Mouse (Mus musculus) frontal cortex, postnatal 25 days (tissue): ENCODE data around the gene Ing2.

ENCODE experiments used
- DNase-seq, 2 experiments: peaks; one replicate each; pipeline ENCODE4 v3.0.0; 2022; ENCODE audit warnings: low spot score in 2 of 2

Ing2 gene

GRCm38 (mm10) chr8:47675786-47676185 is 430 bp upstream of the Ing2 start:
- no peak for DNase-seq

DNA sequence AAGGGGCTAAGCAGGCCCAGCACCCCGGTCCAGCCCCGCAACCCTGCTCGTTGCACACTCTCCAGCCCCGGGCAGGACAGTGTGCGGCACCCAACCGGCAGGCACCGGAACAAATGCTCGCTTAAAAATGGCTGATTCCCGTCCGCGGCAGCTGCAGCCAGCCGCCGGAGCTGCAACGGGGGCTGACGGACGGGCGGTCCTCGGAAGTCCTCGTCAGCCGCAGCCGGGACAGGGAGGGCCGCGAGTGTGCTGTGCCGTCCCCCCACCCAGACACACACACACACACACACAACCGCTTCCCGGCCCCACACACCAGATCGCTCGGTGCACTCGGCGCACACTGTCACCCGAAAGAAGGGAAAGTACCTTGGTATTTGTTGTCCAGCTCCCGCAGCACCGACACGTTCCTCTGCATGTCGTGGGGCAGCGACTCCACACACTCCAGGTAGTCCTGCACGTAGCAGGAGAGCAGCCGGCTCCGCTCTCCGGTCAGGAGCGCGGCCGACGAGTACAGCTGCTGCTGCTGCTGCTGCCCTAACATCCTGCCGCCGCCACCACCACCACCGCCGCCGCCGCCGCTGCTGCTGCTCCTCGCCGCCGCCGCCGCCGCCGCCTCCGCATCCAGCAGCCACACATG is 1.1 kb downstream of the Ing2 start:
- DNase-seq, result no peak

DNA sequence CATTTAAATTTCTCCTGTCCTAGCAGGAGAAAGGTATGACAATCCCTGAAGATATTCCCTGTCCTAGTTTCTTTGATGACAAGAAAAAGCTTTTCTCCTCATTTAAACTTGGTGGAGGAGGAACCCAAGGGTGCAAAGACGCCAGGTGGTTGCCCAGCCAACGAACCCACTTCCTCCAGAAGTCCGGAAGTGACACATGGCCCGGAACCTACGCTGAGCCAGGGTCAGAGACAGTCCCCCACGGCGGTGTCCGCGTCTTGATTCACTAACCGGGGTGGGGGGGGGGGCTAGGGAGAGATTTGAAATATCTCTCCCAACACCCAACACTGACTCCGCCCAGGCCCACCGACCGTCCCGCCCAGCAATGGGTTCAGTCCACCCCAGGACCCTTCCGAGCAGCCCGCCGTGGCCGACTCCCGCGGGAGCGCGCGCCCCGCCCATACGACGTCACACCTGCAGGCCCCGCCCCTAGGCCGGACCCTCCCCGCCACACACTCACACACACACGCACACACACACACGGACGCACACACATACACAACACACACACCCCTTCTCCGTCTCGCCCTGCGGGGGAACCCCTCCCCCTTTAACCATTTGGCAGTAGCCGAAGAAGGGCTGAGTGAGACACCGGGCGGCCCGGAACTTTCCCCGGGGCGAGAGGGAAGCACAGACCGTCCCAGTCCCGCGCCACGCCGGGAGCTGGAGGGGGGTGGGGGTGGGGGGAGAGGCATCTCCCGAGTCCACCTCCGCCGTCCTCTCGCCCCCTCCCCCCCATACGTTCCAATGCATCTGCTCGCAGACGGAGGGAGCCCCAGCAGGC is 1.8 kb downstream of the Ing2 start:
- peak; percentile 78 to 80 for DNase-seq

DNA sequence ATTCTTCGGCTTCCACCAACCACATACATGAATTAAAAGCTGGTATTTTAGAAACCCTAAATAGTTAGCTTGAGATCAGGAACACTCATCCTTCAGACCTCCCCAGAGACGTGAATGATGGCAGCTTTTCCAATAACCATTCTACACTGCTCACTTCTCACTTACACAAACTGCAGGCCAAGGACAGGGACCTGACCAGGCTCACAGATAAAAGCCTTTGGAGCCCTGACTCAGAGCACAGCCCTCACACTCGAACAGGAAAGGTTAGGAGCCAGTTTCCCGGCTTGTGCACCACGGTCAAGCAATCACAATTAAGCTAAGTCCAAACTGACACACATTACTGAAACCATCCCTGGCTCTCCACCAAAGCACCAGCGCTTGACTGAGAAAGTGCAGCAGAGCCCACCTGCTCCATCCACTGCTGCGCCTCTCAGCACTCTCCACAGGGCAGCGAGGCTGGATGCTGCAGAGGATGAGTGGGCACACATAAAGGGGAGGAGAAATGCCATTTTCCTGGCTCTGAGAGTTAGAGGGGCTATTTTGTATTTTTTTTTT is 11.0 kb downstream of the Ing2 start:
- no peak for DNase-seq

GRCm38 (mm10) chr8:47663201-47663600 is 12.2 kb downstream of the Ing2 start:
- DNase-seq, result no peak

GRCm38 (mm10) chr8:47662716-47663115 is 12.6 kb downstream of the Ing2 start:
- no peak for DNase-seq

DNA sequence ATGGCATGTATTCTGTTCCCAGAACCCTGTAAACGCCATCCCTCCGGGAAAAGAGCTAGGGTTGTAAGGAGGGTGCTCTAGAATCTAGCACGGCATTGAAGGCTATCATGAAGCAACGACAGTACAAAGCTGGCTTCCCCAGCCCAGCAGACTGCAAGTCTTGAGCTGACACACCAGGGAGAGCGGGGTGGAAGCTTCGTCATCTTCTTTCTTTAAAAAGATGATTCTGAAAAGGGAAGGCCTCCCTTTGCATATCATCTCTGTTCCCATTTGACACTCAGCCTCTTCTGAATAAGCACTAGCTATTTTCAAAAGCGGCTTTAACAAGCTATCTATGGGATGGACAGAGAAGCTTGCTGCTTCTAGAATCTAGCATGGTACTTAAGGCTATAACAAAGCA is 15.0 kb downstream of the Ing2 start:
- DNase-seq, result no peak

DNA sequence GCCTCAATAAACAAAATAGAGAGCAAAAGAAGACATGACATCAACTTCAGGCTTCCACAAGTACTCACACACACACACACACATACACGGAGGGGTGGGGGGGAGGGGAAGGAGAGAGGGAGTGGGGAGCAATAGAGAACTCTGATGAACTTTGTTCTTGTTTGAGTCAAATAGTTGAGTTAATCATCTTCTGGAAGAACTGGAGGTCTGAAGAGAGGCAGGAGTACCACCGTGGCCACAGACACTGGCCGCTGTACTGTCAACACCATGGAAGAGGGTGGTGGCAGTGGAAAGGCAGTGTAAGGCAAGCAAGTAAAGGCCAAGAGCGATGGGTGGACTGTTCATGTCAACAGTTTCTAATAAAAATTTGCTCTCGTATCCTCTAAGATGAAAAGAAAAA is 15.9 kb downstream of the Ing2 start:
- DNase-seq, result no peak

GRCm38 (mm10) chr8:47654406-47654805 is 20.9 kb downstream of the Ing2 start:
- DNase-seq, result no peak

DNA sequence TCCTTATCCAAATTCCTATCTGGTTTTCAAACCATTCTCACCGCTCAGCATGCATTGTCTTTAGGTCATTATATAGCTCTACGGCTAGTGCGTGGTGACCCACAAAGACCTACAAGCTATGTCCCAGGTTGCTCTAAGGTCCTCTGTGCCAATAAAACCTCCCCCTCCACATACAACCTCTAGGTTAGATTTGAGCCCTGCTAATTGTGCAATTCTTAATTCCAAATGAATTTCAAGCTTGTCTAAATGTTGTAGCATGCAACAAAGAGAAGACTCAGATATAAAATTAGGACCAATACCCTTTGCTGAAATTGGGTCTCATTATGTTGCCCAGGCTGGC is 22.6 kb downstream of the Ing2 start:
- DNase-seq, result no peak

DNA sequence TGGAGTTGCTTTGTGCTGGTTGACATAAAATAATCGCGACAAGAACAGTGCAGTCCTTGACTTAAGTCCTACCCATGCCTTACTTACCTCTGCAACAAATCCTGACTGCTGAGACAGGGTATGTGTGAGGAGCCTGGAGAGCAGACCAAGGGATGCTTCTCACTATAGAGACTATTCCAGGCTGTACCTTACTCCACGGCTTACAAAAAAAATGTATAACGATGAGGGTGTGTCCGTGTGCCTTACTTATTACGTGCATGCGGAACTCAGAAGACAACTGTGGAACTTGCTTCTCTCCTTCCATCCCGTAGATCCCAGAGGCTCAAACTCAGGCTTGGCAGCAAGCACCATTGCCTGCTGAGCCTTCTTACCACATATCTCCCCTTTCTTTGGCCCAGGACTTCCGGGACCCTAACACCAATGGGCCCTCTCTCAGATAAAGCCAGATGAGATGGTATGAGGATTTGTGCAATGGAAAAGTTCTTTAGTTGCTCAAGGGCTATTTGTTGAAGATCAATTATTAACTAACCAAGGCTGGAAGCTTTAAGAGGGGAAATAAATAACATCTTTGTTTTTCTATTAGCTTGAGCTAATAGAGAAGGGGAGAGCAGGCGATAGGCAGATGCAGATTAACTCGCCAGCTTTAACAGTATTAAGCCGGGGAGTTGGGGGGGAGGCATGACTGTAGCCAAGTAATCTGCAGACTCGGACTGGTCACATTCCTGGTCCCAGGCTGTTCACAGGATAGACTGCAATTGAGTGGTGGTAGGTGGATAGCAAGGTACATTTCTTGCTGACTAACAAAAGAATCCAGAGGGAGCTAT is 23.2 kb downstream of the Ing2 start:
- DNase-seq, result no peak

DNA sequence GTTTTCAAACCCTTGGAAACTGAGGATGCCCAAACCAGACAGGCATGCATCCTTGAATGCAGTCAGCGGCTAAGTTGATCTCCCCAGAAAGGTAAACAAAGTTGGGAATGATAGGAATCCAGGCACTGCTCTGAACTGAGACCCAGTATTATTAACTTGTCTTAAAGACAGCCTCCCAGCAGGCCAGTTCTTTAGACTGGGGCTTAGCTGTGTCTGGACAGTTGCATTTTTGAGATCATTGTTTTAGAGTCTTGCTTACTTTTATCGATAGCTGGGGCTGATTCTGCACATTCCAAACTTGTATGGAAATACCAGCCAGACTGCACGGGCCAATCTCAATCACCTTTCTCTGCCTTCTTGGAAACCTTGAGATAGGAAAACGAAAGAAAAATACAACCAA is 24.5 kb downstream of the Ing2 start:
- DNase-seq, result no peak

GRCm38 (mm10) chr8:47649551-47649950 is 25.8 kb downstream of the Ing2 start:
- DNase-seq, result no peak

DNA sequence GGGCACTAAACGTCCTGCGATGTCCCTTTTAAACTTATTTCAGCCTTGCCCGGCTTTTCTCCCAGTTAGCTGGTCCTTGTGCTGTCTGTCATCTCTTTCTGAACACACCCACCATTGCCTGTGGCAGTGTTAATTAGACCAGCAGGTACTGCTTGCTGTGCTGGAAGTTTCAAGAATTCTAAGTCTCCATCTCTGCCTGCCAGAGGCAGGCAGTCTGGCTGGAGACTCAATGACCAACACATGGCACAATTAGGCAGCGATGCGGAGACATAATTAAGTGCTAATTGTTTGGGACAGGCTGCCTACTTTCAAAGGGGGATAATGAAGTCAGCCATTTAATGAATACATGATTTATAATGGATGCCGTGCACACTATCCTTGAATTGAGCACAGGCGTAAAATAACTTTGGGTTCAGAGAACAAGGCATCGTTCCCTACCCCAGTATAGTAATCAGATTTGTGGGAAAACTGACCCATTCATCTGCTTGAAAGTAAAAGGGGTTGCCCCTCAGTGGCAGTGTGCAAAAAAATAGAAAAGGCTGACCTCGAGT is 32.8 kb downstream of the Ing2 start:
- DNase-seq, result no peak

DNA sequence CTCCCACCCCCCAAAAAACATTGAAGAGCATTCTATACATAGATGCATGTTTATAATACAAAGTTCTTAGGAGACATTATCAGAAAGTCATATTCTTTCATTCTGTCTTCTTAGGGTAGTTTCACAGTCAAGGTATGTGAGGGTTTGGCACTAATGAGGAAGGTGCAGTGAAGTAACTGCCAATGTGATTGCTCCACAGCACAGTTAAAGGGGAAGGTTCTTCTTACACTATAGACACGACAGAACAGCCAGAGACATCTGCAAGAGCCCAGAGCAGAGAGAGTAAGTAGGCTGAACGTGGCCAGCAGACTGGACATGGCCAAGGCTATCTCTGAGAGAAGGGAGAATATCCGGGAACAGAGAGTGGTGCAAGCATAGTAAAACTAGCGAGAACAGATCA is 38.2 kb downstream of the Ing2 start:
- DNase-seq, result no peak

- DNase-seq, result no peak
These were observed 39.3 kb downstream of the Ing2 start for GRCm38 (mm10) chr8:47636032-47636431.

- no peak for DNase-seq
These were observed 40.5 kb downstream of the Ing2 start for GRCm38 (mm10) chr8:47634791-47635341.

GRCm38 (mm10) chr8:47621144-47621543 is 54.2 kb downstream of the Ing2 start:
- DNase-seq, result no peak
